Mouse (Mus musculus) spleen, adult 12 weeks (tissue): ENCODE results near the gene Hoxa10.

ENCODE experiments used
- DNase-seq: peaks from one replicate; pipeline ENCODE4 v3.0.0; 2022; ENCODE audit warnings: low spot score

The Hoxa10 gene

GRCm38 (mm10) chr6:52217459-52217768 lies 23.2 kb downstream of the Hoxa10 start:
- DNase-seq = no peak

- no peak for DNase-seq
Observed at GRCm38 (mm10) chr6:52216691-52217458, 23.8 kb downstream of the Hoxa10 start.

GRCm38 (mm10) chr6:52215771-52216535 lies 24.7 kb downstream of the Hoxa10 start:
- DNase-seq = no peak

GRCm38 (mm10) chr6:52215070-52215469 lies 25.6 kb downstream of the Hoxa10 start:
- DNase-seq = no peak

GRCm38 (mm10) chr6:52214271-52214670 lies 26.4 kb downstream of the Hoxa10 start:
- DNase-seq = no peak

GRCm38 (mm10) chr6:52213119-52213986 lies 27.3 kb downstream of the Hoxa10 start, which contains the start of the genes Hoxa3 and Gm28308:
TSS of gene Hoxa3 (minus strand) at chr6:52213336.
TSS of gene Gm28308 (minus strand) at chr6:52213339.
- no peak for DNase-seq

- DNase-seq = no peak
Observed at GRCm38 (mm10) chr6:52212556-52213118, 28.0 kb downstream of the Hoxa10 start.

GRCm38 (mm10) chr6:52211961-52212360 lies 28.7 kb downstream of the Hoxa10 start:
- DNase-seq = no peak

- peak; percentile 50 for DNase-seq
Observed at GRCm38 (mm10) chr6:52211170-52211935, 29.3 kb downstream of the Hoxa10 start.

GRCm38 (mm10) chr6:52209685-52210046 lies 31.0 kb downstream of the Hoxa10 start:
- no peak for DNase-seq

- DNase-seq = no peak
Observed at GRCm38 (mm10) chr6:52208868-52209684, 31.6 kb downstream of the Hoxa10 start.

GRCm38 (mm10) chr6:52208072-52208867 lies 32.4 kb downstream of the Hoxa10 start, which contains the start of gene Hoxa6:
TSS of gene Hoxa6 (minus strand) at chr6:52208722.
- no peak for DNase-seq

- DNase-seq = no peak
Observed at GRCm38 (mm10) chr6:52207684-52207976, 33.0 kb downstream of the Hoxa10 start.

GRCm38 (mm10) chr6:52206882-52207683 lies 33.6 kb downstream of the Hoxa10 start:
- DNase-seq = no peak

- no peak for DNase-seq
Observed at GRCm38 (mm10) chr6:52205638-52206621, 34.7 kb downstream of the Hoxa10 start.

- no peak for DNase-seq
Observed at GRCm38 (mm10) chr6:52205221-52205620, 35.4 kb downstream of the Hoxa10 start.

- no peak for DNase-seq
Observed at GRCm38 (mm10) chr6:52204050-52204752, 36.5 kb downstream of the Hoxa10 start, which contains the start of gene Hoxa5. TSS of gene Hoxa5 (minus strand) at chr6:52204587.
